Mouse (Mus musculus) testis, postnatal 14 days (tissue): ENCODE results near the gene Ccl7.

Experiments
- DNase-seq: peaks from one replicate; pipeline ENCODE4 v3.0.0; 2021; ENCODE audit warnings: low spot score

Gene Ccl7

GRCm38 (mm10) chr11:82045471-82045870, at the start of gene Ccl7:
Gene Ccl7 (plus strand): TSS chr11:82045712.
- DNase-seq: peak; percentile 5

DNA sequence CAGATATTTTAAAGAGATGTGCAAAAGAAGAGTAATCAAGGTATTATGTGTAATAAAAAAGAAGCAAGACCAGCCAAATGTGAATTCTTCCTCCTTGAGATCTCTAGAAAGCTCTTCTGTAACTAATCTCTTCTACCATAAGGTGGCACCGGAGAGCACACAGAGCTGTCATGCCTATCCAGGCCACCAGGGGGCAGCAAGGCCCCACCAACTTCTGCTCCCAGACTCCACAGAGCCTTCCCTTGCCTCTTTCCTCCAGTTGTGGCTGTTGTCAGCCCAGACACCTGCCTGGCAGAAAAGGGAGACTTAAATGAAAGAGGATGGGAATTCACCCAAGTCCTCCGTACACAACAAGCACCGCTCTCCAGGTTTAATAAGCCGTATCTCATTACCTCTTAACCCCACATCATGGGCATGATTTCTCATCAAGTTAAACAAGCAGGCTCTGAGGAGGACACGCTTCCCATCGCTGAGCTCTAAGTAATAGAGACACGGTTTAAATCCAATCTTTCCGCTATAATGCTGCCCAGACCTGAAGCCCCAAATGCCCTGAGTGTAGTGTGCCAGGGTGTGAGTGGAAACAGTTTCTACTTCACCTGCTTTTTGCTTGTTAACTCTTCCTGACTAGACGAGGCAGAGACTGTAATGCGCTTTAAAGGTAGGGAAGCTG, 49.2 kb upstream of the Ccl7 start:
- DNase-seq: peak; percentile 64

GRCm38 (mm10) chr11:81997085-81997484, 48.4 kb upstream of the Ccl7 start:
- DNase-seq: no peak

GRCm38 (mm10) chr11:81998646-81999045, 46.9 kb upstream of the Ccl7 start:
- no peak for DNase-seq

GRCm38 (mm10) chr11:81999469-81999868, 46.0 kb upstream of the Ccl7 start:
- no peak for DNase-seq

DNA sequence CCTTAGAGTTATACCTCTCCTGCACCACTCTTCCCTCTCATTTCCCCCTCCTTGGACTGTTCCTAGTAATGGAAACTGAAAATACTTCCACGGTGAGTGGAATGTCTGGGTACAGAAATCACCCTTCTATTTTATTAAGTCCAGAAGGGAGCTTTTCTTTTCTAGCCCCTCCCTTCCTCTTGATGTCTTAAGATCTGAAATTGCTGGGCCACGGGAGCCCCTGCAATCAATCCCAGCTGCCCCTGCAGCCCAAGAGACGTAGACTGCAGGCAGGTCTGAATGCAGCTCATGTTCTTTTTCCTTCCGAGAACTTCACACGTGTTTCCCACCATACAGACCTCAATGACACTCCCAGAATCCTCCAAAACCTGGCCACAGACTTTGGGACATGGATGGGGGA, 44.9 kb upstream of the Ccl7 start:
- DNase-seq: no peak

DNA sequence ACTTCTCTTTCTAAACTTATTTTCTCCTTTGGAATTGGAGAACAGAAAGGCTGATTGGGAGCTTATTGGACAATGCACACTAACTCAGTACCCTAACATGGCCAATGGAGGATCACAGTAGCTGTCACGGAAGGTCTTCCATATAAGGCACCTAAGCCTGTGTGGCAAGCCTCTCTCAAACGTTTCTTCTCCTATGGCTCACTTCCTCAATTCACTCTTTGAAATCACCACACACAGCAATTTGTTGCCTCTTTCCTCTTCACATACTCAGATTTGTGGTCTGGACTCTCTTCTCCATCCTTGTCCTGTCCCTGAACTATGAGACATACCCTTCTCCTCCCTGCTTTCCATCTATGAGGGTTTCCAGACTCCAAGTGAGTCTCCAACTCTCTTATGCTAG, 40.7 kb upstream of the Ccl7 start:
- no peak for DNase-seq

GRCm38 (mm10) chr11:82006796-82007423, 38.6 kb upstream of the Ccl7 start:
- DNase-seq: no peak

DNA sequence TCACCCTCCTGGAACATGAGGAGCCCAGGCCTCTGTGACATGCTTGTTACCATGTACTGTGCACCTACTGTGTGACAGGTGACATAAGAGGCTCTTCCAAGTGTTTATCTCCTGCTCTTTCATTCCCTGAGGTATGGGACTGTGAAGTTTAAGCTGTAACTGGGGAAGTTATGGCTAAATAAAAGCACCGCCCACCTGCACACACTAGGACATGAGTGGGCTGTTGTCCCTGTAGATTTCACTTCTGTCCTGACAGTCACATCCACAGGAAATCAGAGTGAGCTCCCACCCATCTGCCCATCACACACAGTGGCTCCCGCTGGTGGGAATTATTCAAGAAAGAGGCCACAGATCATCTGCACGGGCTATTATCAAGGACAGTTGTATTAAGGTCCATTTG, 35.4 kb upstream of the Ccl7 start:
- no peak for DNase-seq

DNA sequence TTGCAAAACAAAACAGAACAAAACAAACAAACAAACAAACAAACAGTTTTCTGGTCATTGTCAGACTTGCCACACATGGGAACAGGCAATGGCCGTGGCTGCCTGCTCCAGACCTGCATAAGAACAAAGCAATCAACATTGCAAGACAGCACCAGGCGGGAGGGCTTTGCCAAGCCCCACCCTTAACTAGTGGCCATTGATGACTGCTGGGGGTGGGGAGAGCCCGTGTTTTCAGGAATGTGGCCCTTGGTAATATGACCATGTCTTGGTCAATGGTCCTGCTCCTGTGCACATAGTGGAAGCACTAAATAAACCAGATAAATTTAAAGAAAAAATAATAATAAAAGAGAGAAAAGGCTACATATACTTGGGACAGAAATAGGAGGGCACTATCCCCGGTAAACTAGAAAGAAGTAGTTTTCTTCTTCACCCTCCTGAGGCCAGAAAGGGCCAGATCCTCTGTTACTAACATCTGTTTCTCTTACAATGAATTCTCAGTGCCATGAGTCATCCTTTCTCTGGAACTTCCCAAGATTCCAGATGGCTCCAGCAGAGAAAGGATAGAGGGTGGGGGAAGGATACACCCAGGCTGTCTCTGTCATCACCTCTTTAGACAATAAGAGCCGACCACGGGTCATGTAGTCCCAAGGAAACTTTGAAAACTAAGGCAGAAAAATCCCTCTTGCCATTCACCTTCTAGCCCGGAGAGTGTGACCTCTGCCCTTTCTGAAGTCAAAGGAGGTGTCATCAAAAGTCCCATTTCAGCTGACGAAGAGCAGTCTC, 33.9 kb upstream of the Ccl7 start:
- DNase-seq: no peak

- no peak for DNase-seq
Measured at GRCm38 (mm10) chr11:82013756-82014155, 31.8 kb upstream of the Ccl7 start.

DNA sequence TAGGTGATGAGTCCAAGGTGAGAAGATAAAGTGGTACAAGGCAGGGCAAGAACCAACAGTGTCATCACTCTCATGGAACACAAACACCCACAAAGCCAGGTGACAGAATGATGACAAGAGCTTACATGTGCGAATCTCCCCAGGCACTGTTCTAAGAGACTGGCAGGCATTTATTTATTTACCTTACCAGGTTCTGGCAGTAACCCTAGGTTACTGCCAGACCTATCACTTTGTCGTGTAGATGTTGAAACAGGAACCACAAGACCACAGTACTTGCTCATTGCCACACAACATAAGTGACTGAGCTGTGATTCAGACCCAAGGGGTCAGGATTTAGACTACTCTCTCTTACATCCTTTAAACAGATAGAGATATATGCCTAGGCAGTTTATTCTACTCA, 30.4 kb upstream of the Ccl7 start:
- DNase-seq: no peak

DNA sequence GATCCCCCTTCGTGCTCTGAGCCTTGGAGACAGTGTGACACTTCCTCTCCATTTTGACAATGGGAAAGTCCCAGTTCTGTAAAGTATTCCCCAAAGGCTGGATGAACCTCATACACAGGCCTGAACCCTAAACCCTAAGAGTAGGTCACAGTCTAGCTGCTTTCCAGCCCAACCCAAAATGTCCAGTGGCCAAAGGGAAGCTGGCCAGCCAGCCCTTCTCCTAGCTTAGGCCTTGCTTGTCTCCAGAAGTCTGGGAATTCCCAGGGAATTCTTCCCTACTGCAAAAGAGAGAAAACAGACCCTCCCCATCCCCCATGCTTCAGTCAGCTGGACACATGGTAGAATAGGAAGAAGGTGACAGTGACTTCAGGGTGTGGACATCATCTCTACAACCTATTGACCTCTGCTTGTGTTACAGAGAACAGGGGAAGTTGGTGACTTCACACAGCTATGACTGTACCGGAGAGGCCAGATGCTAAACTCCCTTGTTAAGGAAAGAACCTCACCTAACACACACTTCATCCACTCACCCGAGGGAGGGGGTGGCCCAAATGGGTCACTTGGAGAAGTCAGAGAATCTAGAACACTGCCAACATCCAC, 29.2 kb upstream of the Ccl7 start:
- no peak for DNase-seq

DNA sequence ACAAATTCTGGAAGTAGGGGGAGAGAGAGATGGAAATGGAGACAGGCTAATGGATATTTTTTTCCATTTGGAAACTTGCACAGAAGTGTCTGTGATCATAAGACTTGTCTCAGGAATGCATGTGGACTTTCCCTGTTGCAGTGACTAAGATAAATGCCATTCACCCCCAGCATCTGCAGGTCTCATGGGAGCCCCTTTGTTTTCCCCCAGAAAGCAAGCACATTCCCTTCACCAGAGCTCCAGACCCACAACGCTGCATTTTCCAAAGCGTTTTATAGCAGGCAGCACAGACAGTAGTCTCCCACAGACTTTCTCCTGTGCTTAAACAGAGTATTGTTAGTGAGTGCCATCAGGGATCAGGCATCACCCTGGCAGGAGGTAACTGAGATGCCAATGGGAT, 26.1 kb upstream of the Ccl7 start:
- DNase-seq: no peak

GRCm38 (mm10) chr11:82019793-82020192, 25.7 kb upstream of the Ccl7 start:
- DNase-seq: no peak

- no peak for DNase-seq
Measured at GRCm38 (mm10) chr11:82021406-82021805, 24.1 kb upstream of the Ccl7 start.

- no peak for DNase-seq
Measured at GRCm38 (mm10) chr11:82022504-82023056, 22.9 kb upstream of the Ccl7 start.

DNA sequence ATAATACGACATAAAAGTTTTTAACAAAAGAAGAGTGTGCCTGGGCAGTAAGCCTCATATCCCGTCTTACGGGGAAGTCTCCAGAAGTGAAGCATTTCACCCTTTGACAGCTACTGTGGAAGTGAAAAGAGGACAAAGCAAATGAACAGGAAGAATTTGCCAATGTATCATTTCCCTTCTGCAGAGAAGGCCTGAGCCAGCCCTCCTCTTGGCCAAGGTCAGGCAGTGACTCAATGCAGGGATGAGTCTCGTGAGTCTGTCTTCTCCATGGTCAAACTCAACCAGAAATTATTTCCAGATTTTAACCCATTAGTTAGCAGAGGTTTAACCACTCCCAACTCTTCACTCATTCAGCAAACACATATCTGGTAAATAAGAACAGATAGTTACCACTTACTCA, 21.7 kb upstream of the Ccl7 start:
- no peak for DNase-seq

- no peak for DNase-seq
Measured at GRCm38 (mm10) chr11:82030171-82030570, 15.3 kb upstream of the Ccl7 start.

GRCm38 (mm10) chr11:82032136-82032535, 13.4 kb upstream of the Ccl7 start:
- DNase-seq: no peak

DNA sequence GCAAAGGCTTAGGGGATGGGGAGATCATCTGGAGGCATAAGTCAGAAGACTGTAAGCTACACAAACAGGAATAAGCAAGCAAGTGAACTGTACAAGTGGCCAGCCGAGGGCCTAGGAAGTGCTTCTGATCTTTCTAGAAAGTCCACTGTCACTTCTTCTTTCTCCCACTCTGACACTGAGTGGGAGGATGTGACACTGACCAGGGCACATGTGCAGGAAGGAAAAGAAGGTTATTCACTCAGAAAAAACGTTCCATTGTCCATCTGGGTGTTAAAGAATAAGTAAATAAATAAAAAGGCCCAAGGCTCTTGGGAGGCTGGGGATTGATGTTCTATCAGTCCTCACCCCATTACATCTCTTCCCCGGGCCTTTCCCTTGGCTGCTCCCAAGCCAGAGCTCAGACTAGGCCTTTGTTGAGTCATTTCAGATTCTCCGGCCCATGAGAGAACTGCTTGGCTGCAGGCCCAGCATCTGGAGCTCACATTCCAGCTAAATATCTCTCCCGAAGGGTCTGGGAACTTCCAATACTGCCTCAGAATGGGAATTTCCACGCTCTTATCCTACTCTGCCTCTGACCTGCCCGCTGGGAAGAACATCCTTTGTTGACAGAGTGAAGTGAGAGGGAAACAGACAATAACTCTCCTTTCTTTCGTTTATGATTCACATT, 12.7 kb upstream of the Ccl7 start:
- DNase-seq: peak; percentile 44

DNA sequence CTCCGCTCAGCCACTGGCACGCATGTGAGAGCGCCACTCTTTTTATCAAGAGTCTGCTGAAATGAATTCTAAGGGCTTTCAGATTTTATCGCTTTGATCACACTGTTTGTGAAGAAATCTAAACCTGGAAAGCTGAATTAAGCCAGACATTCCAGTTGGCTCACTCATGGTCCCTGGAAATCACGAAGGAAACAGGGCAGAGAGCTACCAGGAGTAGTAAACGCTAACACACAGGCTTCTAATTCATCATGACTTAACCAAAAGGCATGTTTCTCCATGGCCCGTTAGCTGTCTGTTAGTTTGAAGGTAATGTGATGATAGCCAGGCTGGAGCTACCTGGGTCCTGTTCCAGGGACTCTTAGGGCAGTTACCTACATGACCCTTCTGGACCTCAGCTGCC, 11.1 kb upstream of the Ccl7 start:
- DNase-seq: no peak
